In genomic region chr6:147263587-147264565, GRCm38 (mm10) we compare ENCODE assay signal across 8 mouse cellular contexts. TPM values are rescaled to one million over a fixed set of nuclear protein-coding genes. Genes with fewer than 3 reads are reported as not detected.
DNase-seq lines count a peak whose midpoint lies in the region; ATAC-seq and TF ChIP-seq lines count a peak whose summit lies in the region.

Gene Pthlh, minus strand, starts transcription at chr6:147264183.

- ATAC-seq in forebrain, embryonic 11.5 days (replicated peaks; ENCODE audit: low FRiP score): peak; percentile 85
- ATAC-seq in heart, embryonic 14.5 days (ENCODE audit: insufficient number of reproducible peaks, insufficient read depth, low FRiP score, low read depth): peak; percentile 72
- peak; percentile 84 for ATAC-seq in kidney, postnatal 0 days (replicated peaks; ENCODE audit: low FRiP score, low read depth)
- ATAC-seq in liver, embryonic 15.5 days (ENCODE audit: insufficient read depth): peak; percentile 40
- peak; percentile 83 for ATAC-seq in neural tube, embryonic 13.5 days (ENCODE audit: low read depth)

- peak; percentile 44; the same call in 1 of the 2 replicates for TF ChIP-seq CTCF in kidney, postnatal 0 days (IDR thresholded peaks at IDR 0.05; ENCODE audit: low read depth)

- H3K4me3 ChIP-seq in forebrain, embryonic 11.5 days (ENCODE audit: low read depth, low read length): peak within 1 kb of the TSS; percentile 46
- H3K4me3 ChIP-seq in heart, embryonic 14.5 days (ENCODE audit: control insufficient read depth in 1 of 2, insufficient read depth in 1 of 2, low read depth in 1 of 2, low read length in 2 of 2): peak within 1 kb of the TSS; percentile 50 to 52
- peak within 1 kb of the TSS; percentile 42 for H3K4me3 ChIP-seq in kidney, postnatal 0 days (replicated peaks; ENCODE audit: low read depth, low read length)
- H3K4me3 ChIP-seq in liver, embryonic 15.5 days (replicated peaks): peak within 1 kb of the TSS; percentile 33
- H3K4me3 ChIP-seq in neural tube, embryonic 13.5 days: peak within 1 kb of the TSS; percentile 50

- H3K27me3 ChIP-seq in forebrain, embryonic 11.5 days (ENCODE audit: control insufficient read depth, insufficient read depth, low read length): peaks cover 33% of the 10 kb centered on the region
- peaks cover 74% of the 10 kb centered on the region for H3K27me3 ChIP-seq in heart, embryonic 14.5 days (ENCODE audit: control insufficient read depth, insufficient read depth, low read length)
- H3K27me3 ChIP-seq in kidney, postnatal 0 days (ENCODE audit: insufficient read depth, low read length): peaks cover 8% of the 10 kb centered on the region; the same call in 1 of the 2 replicates
- peaks cover 76% of the 10 kb centered on the region for H3K27me3 ChIP-seq in liver, embryonic 15.5 days
- H3K27me3 ChIP-seq in neural tube, embryonic 13.5 days: peaks cover 84% of the 10 kb centered on the region

- H3K4me1 ChIP-seq in forebrain, embryonic 11.5 days (replicated peaks; ENCODE audit: control insufficient read depth, insufficient read depth, low read length): peaks cover 2% of the 10 kb centered on the region; the same call in 1 of the 2 replicates
- peaks cover 5 to 17% of the 10 kb centered on the region in 2 experiments; a peak in 2 of 4 replicates for H3K4me1 ChIP-seq in heart, embryonic 14.5 days (ENCODE audit: control insufficient read depth in 2 of 2, insufficient read depth in 2 of 2, low read length in 2 of 2)
- peaks cover 8% of the 10 kb centered on the region; the same call in 1 of the 2 replicates for H3K4me1 ChIP-seq in kidney, postnatal 0 days (replicated peaks; ENCODE audit: insufficient read depth, low read length)
- 0 out of 2 replicates have a peak, but pooled peaks cover 10% of the 10 kb centered on the region for H3K4me1 ChIP-seq in liver, embryonic 15.5 days (replicated peaks)
- peaks cover 22% of the 10 kb centered on the region for H3K4me1 ChIP-seq in neural tube, embryonic 13.5 days (replicated peaks)

- no peak within 1 kb of the TSS for H3K27ac ChIP-seq in forebrain, embryonic 11.5 days (ENCODE audit: low read depth, low read length)
- H3K27ac ChIP-seq in heart, embryonic 14.5 days (replicated peaks in 1 of 2; ENCODE audit: control insufficient read depth in 1 of 2, insufficient read depth in 1 of 2, low read depth in 2 of 2, low read length in 2 of 2): no peak within 1 kb of the TSS
- no peak within 1 kb of the TSS for H3K27ac ChIP-seq in kidney, postnatal 0 days
- no peak within 1 kb of the TSS for H3K27ac ChIP-seq in liver, embryonic 15.5 days (replicated peaks)
- no peak within 1 kb of the TSS for H3K27ac ChIP-seq in neural tube, embryonic 13.5 days (replicated peaks)

- H3K4me2 ChIP-seq in forebrain, embryonic 11.5 days (ENCODE audit: low read depth, low read length, severe bottlenecking): peak within 1 kb of the TSS; percentile 96
- peak within 1 kb of the TSS; percentile 95 for H3K4me2 ChIP-seq in heart, embryonic 14.5 days (ENCODE audit: low read length)
- H3K4me2 ChIP-seq in kidney, postnatal 0 days (ENCODE audit: low read length): peak within 1 kb of the TSS; percentile 80
- H3K4me2 ChIP-seq in liver, embryonic 15.5 days: peak within 1 kb of the TSS; percentile 57
- peak within 1 kb of the TSS; percentile 93 for H3K4me2 ChIP-seq in neural tube, embryonic 13.5 days

- H3K9ac ChIP-seq in forebrain, embryonic 11.5 days (ENCODE audit: low read length): peak within 1 kb of the TSS; percentile 47
- H3K9ac ChIP-seq in heart, embryonic 14.5 days (ENCODE audit: low read length): peak within 1 kb of the TSS; percentile 62
- peak within 1 kb of the TSS; percentile 37; the same call in 1 of the 2 replicates for H3K9ac ChIP-seq in kidney, postnatal 0 days (ENCODE audit: low read depth, low read length)
- no peak within 1 kb of the TSS for H3K9ac ChIP-seq in liver, embryonic 15.5 days
- H3K9ac ChIP-seq in neural tube, embryonic 13.5 days: peak within 1 kb of the TSS; percentile 56

- no peaks in the 10 kb centered on the region for H3K36me3 ChIP-seq in forebrain, embryonic 11.5 days (ENCODE audit: control insufficient read depth, insufficient read depth, low read length)
- H3K36me3 ChIP-seq in heart, embryonic 14.5 days (ENCODE audit: control insufficient read depth, insufficient read depth, low read length): no peaks in the 10 kb centered on the region
- H3K36me3 ChIP-seq in kidney, postnatal 0 days (ENCODE audit: insufficient read depth, low read length): no peaks in the 10 kb centered on the region
- no peaks in the 10 kb centered on the region for H3K36me3 ChIP-seq in liver, embryonic 15.5 days (replicated peaks)
- H3K36me3 ChIP-seq in neural tube, embryonic 13.5 days: no peaks in the 10 kb centered on the region

- no peaks in the 10 kb centered on the region for H3K9me3 ChIP-seq in forebrain, embryonic 11.5 days (ENCODE audit: control insufficient read depth, low read length)
- no peaks in the 10 kb centered on the region for H3K9me3 ChIP-seq in heart, embryonic 14.5 days (ENCODE audit: control insufficient read depth, low read length)
- H3K9me3 ChIP-seq in kidney, postnatal 0 days (replicated peaks; ENCODE audit: low read length): no peaks in the 10 kb centered on the region
- no peaks in the 10 kb centered on the region for H3K9me3 ChIP-seq in liver, embryonic 15.5 days (replicated peaks)
- no peaks in the 10 kb centered on the region for H3K9me3 ChIP-seq in neural tube, embryonic 13.5 days

- peak; percentile 34 for DNase-seq in layer of hippocampus, adult 11-12 months (ENCODE audit: low spot score)
- no peak for DNase-seq in layer of hippocampus, adult 9-10 months (ENCODE audit: low spot score)
- DNase-seq in forebrain, embryonic 11.5 days (ENCODE audit: low spot score): peak; percentile 80
- peak; percentile 75 for DNase-seq in kidney, postnatal 0 days (ENCODE audit: low spot score)
- DNase-seq in thymus, postnatal 14 days: peak; percentile 32

- WGBS in forebrain, embryonic 11.5 days: under 1% methylated on average over 68 of the region's 68 CpGs
- WGBS in heart, embryonic 14.5 days: under 1% methylated on average over 55 of the region's 68 CpGs
- WGBS in kidney, postnatal 0 days: 1% methylated on average over 68 of the region's 68 CpGs
- WGBS in liver, embryonic 15.5 days (ENCODE audit: insufficient replicate concordance): 2% methylated on average over 68 of the region's 68 CpGs
- WGBS in neural tube, embryonic 13.5 days: 1% methylated on average over 68 of the region's 68 CpGs

RNA-seq across cellular contexts. Expression of gene Pthlh, which starts in this region (rescaled TPM):
- 2.6 and 3.1 TPM in 2 replicates for polyA plus RNA-seq in forebrain, embryonic 11.5 days (2014; fragmentation: Nextera tagmentation; extraction: Ambion mirVana)
- 1.1 and 1.7 TPM in 2 replicates for polyA plus RNA-seq in heart, embryonic 14.5 days (2014; fragmentation: Nextera tagmentation; extraction: Ambion mirVana)
- 1.4 and 2.5 TPM in 2 replicates for polyA plus RNA-seq in kidney, postnatal 0 days (2015; fragmentation: Nextera tagmentation; extraction: Ambion mirVana)
- not detected in 2 replicates for polyA plus RNA-seq in liver, embryonic 15.5 days (2015; fragmentation: Nextera tagmentation; extraction: Ambion mirVana)
- 2.3 and 2.4 TPM in 2 replicates for polyA plus RNA-seq in neural tube, embryonic 13.5 days (2015; fragmentation: Nextera tagmentation; extraction: Ambion mirVana)

Comparison
In these comparisons a context has a peak if more than half of its experiments do, and no peak if none do; other contexts are left out.
1. Peak in ATAC-seq, H3K4me3 ChIP-seq and H3K4me2 ChIP-seq in liver, embryonic 15.5 days; RNA of the gene not detected or under 1 TPM.